Mouse (Mus musculus) heart, adult 11 months (tissue): ENCODE measurements around the gene Metrnl.

ENCODE experiments used
- DNase-seq: peaks from one replicate; pipeline ENCODE4 v3.0.0; 2022

Metrnl gene

GRCm38 (mm10) chr11:121686091-121686490 lies 15.3 kb upstream of the Metrnl start:
- DNase-seq, result peak; percentile 85

DNA sequence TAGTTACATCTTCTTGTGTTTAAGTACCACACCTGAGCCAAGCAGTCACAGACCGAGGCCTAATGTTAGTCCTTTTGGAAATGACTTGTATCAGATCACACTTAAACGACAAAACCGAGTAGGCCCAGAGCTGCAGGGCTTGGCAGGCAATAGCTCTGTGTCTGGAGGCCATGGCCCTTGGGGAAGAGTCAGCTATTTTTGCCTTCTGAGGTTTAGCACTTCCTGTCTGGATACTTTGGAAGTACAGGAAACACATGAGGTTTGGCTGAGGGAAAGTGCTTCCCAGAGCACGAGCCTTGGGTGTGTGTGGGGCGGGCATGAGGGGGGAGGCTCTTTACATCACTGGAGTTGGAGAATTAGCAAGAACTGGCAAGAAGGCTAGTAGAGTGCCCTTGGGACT lies 14.7 kb upstream of the Metrnl start:
- peak; percentile 98 for DNase-seq

- peak; percentile 81 for DNase-seq
Measured at GRCm38 (mm10) chr11:121688024-121688423, 13.3 kb upstream of the Metrnl start.

GRCm38 (mm10) chr11:121695304-121696064 lies 5.9 kb upstream of the Metrnl start:
- DNase-seq, result no peak

GRCm38 (mm10) chr11:121697271-121697670 lies 4.1 kb upstream of the Metrnl start:
- no peak for DNase-seq

DNA sequence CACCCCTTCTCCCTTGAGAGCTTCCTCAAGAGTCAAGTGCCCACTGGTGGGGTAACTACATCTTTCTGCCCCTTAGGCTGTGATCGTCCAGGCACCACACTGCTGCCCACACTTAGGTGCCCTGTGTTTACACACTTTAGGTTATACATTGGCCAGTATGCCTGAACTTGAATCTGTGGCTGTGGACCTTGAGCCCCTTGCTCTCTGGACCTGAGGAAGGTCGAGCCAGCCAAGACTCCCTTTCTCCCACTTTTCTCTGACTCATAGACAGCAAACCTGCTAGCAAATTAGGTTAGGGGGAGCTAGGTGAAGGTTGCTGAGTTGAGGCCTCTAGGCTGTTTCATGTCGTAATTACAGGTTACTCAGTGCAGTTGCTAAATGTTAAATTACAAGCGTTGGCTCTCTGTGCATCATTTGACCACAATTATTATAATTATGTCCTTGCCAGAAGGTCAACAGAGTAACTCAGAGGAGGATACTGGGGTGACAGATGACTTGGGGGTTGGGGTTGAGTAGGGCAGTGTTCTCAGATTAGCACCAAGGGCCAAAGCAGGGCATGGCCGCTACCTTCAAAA lies 2.9 kb upstream of the Metrnl start:
- no peak for DNase-seq

- peak; percentile 100 for DNase-seq
Measured at GRCm38 (mm10) chr11:121702111-121702894, 959 bp downstream of the Metrnl start.

- DNase-seq, result peak; percentile 98
Measured at GRCm38 (mm10) chr11:121702895-121703618, 1.7 kb downstream of the Metrnl start.

- DNase-seq, result peak; percentile 90
Measured at GRCm38 (mm10) chr11:121703619-121704215, 2.4 kb downstream of the Metrnl start.

DNA sequence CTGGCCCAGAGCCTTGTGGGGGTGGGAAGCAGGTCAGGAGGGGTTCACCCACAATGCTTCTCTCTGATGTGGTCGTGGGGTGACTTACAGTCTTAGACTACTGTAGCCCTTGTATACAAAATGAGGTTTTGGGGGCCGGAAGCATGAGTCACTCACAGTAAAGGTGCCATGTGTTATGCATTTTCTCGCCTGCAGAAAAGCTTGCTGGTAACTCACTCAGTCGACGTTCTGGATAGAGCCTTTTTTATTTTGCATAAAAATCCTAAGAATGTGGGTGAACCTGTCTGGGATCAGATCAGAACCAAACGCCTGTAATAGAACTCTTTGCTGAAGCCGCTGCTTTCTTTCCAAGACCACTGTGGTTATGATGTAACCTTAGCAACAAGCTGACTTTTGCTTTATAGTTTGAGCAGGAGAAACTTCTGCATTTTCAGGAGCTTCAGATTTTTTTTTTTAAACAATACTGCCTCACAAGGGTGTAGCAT lies 5.2 kb downstream of the Metrnl start:
- DNase-seq, result peak; percentile 92

- DNase-seq, result no peak
Measured at GRCm38 (mm10) chr11:121709278-121709677, 7.9 kb downstream of the Metrnl start.

DNA sequence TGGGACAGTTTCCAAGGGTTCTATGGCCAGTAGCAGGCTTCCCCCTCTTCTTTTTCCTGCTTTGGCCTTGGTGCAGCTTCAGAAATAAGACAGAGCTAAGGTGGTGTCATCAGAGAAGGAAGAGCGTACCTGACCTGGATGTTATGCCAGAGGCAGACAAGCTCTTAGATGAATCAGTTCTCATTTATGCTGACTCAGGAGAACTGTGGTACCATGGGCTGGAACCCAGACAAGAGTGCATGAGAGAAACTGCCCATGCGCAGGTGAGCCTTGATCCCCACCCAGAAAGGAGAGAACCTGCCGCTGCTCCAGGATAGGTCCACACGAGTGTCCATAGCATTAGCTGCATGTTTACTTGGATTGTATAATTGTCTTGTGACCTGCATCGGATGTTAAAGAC lies 8.9 kb downstream of the Metrnl start:
- DNase-seq, result no peak

- no peak for DNase-seq
Measured at GRCm38 (mm10) chr11:121712987-121713386, 11.6 kb downstream of the Metrnl start.

GRCm38 (mm10) chr11:121713569-121713968 lies 12.2 kb downstream of the Metrnl start:
- DNase-seq, result no peak

DNA sequence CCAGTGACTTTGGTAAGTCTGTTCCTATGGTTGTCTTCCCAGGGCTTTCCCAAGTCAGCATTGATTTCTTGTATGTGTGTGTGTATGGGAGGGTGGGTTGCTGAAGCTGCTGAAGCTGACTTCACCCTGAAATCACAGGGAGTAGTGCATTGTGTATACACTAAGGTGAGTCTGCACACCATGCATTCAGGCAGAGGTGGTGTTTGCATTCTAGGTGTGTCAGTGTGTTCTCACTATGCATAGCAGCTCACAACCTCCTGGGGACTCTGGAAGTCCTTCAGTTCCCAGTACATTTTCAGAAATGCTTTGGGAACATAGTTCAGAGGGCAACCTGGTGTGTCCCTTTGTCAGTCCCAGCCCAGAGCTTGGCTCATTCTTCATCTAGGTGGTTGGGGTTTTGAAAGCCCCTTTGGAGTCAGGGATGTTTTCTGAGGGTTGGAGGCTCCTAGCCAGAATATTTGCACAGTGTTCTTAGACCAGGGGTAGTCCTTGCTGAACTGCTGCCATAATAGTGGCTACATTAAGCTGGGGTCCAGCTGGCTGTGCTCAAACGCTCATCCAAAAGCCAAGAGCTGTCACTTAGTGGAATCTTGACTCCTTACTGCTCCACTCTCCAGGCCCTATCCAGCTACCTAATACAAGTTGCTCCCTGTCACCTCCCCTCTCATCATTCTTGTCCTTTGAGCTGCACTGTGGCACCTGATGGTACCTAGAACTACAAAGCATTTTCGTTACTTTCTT lies 13.6 kb downstream of the Metrnl start:
- no peak for DNase-seq

DNA sequence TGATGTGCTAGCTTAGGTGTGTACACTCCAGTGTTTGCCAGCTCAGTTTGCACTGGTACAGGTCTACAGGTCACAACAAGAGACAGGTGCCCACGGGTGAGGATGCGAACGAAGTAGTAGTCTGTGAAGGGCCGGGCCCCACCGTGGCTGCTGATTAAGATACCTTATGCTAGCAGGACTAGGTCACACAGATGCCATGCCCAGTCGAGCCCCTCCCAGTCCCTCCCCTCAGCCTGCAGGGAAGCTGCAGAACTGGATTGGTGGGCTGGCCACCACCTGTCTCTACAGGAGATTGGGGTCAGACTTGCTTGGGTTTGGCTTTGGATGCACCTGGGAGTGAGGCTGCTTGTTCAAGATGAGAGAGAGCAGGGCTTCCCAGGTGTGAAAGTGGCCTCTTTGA lies 16.4 kb downstream of the Metrnl start:
- no peak for DNase-seq

- no peak for DNase-seq
Measured at GRCm38 (mm10) chr11:121720752-121721151, 19.4 kb downstream of the Metrnl start.

DNA sequence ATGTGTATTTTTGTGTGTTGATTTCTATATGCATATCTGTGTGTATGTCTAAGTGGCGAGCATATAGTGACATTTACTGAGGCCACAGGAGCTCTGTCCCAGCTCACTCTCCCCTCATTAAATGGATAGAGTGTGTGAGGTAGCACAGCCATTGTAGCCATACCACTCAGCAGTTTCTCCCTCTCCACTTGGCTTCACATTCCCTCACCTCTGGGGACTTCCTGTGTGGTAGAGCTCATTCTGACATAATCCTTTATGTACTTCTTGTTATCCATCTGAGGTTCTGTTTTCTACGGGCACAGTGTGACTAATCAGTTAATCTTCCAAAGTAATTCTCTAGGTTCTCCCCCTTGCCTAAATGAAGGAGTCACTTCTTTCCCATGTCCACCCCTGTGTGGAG lies 21.1 kb downstream of the Metrnl start:
- no peak for DNase-seq

DNA sequence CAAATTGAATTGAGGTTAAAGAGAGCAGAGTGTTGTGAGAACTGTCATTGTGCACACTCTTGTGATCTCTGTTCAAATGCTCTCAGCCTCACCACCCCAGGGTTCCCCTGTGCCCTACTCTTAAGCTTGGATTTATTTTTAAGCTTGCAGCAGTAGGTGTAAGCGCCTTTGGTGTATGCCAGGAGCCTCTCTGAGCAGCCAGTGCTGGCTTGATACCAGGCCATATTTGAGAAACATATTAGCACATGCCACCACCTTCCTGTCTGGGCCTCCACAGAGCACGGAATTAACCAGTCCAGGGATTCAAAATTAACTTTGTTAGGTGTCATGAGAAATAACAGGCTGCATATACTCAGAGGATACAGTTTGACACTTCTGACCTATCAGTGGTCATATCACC lies 25.3 kb downstream of the Metrnl start:
- DNase-seq, result peak; percentile 87

GRCm38 (mm10) chr11:121734184-121734583 lies 32.8 kb downstream of the Metrnl start:
- DNase-seq, result peak; percentile 21

DNA sequence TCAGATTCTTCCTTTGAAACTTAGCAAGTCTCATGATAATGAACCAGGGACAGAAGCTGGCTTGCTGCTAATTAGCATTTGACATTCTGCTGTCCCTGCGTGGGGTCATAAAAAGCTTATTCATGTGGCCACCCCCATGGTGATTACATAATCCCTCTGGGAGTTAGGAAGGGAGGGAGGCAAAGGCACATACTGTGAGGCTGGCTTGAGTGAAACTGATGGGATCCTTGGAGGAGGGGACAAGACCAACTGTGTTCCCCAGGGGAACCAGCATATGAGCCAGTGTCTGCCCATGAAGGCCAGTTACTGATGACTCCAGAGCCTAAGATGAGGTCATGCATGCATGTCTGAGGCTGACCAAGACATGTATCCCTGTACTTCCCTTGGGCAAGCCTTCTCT lies 33.5 kb downstream of the Metrnl start:
- peak; percentile 91 for DNase-seq

DNA sequence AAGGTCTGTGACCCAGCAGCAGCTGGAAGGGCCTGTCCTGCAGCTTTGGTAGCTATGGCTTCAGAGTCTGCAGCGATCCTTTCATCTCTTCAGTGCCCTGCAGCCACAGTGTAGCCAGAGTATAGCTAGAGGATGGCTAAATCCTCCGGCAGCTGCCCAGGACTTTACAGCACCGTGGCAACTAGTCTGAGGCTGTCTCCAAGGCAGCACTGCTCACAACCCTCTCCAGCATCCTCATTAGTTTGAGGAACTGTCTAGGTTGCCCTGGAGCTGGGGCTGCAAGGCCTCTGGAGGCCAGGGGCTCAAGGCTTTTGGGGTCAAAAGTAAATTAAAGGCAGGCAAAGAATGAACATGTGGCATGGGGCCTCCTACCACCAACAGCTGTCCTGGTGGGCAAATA lies 37.3 kb downstream of the Metrnl start:
- DNase-seq, result peak; percentile 79
